Mouse (Mus musculus): ENCODE data around the gene Fsip1.
A peak's percentile ranks its signal among the peaks of the same experiment; 100 is the strongest.

Gene Fsip1

GRCm38 (mm10) chr2:118248966-118249365, 7.8 kb downstream of the Fsip1 start:
- no peak for DNase-seq

GRCm38 (mm10) chr2:118248016-118248415, 8.8 kb downstream of the Fsip1 start:
- DNase-seq: no peak

GRCm38 (mm10) chr2:118245914-118246313, 10.9 kb downstream of the Fsip1 start:
- peak; percentile 18 for DNase-seq

GRCm38 (mm10) chr2:118236196-118236595, 20.6 kb downstream of the Fsip1 start:
- DNase-seq: no peak

- no peak for DNase-seq
Observed at GRCm38 (mm10) chr2:118235614-118236013, 21.2 kb downstream of the Fsip1 start.

GRCm38 (mm10) chr2:118230544-118230943, 26.2 kb downstream of the Fsip1 start:
- DNase-seq: no peak

- DNase-seq: no peak
Observed at GRCm38 (mm10) chr2:118228486-118229079, 28.2 kb downstream of the Fsip1 start.

GRCm38 (mm10) chr2:118225316-118226041, 31.3 kb downstream of the Fsip1 start:
- DNase-seq: no peak

- no peak for DNase-seq
Observed at GRCm38 (mm10) chr2:118217993-118218595, 38.7 kb downstream of the Fsip1 start.

GRCm38 (mm10) chr2:118209712-118210111, 47.1 kb downstream of the Fsip1 start:
- no peak for DNase-seq

GRCm38 (mm10) chr2:118208651-118209050, 48.1 kb downstream of the Fsip1 start:
- no peak for DNase-seq

GRCm38 (mm10) chr2:118205991-118206585, 50.7 kb downstream of the Fsip1 start:
- DNase-seq: no peak

GRCm38 (mm10) chr2:118204646-118205045, 52.1 kb downstream of the Fsip1 start:
- no peak for DNase-seq

- DNase-seq: peak; percentile 64
Observed at GRCm38 (mm10) chr2:118203739-118204461, 52.9 kb downstream of the Fsip1 start.

GRCm38 (mm10) chr2:118202934-118203333, 53.8 kb downstream of the Fsip1 start:
- DNase-seq: no peak

- no peak for DNase-seq
Observed at GRCm38 (mm10) chr2:118201983-118202382, 54.8 kb downstream of the Fsip1 start.

- peak; percentile 64 for DNase-seq
Observed at GRCm38 (mm10) chr2:118199867-118200266, 56.9 kb downstream of the Fsip1 start.

GRCm38 (mm10) chr2:118196966-118197365, 59.8 kb downstream of the Fsip1 start:
- no peak for DNase-seq

GRCm38 (mm10) chr2:118182136-118182535, 74.6 kb downstream of the Fsip1 start:
- DNase-seq: no peak

- DNase-seq: no peak
Observed at GRCm38 (mm10) chr2:118179873-118180585, 76.7 kb downstream of the Fsip1 start.

GRCm38 (mm10) chr2:118179472-118179871, 77.3 kb downstream of the Fsip1 start:
- DNase-seq: no peak
